Mouse (Mus musculus) myocyte (in vitro differentiated cells): ENCODE results near the gene Mrpl2.

ENCODE experiments used
- CEBPB ChIP-seq: IDR thresholded peaks from 2 replicates; pipeline ENCODE4 v1.6.1; 2011; ENCODE audit warnings: mild to moderate bottlenecking, moderate library complexity; ENCODE audit not compliant: poor library complexity, insufficient read depth, severe bottlenecking
- E2F4 ChIP-seq: IDR thresholded peaks from one replicate; pipeline ENCODE4 v1.6.1; 2011; ENCODE audit warnings: mild to moderate bottlenecking, control low read depth, moderate library complexity; ENCODE audit not compliant: insufficient read depth
- MAX ChIP-seq: IDR thresholded peaks from one replicate; pipeline ENCODE4 v1.6.1; 2011; ENCODE audit warnings: low read depth, mild to moderate bottlenecking, control low read depth
- MYOD1 ChIP-seq, 3 experiments: IDR thresholded peaks; one replicate each; pipeline ENCODE4 v1.6.1; 2011; ENCODE audit warnings: control low read depth in 2 of 3, low read depth in 2 of 3, mild to moderate bottlenecking in 2 of 3, moderate library complexity in 1 of 3; ENCODE audit not compliant: insufficient read length in 2 of 3, control insufficient read depth in 1 of 3
- POLR2A ChIP-seq: IDR thresholded peaks from one replicate; pipeline ENCODE4 v1.6.1; 2011; ENCODE audit warnings: low read depth, mild to moderate bottlenecking, control low read depth, moderate library complexity; ENCODE audit not compliant: insufficient read length
- POLR2AphosphoS2 ChIP-seq: IDR thresholded peaks from one replicate; pipeline ENCODE4 v1.6.1; 2011; ENCODE audit warnings: low read depth, control low read depth; ENCODE audit not compliant: insufficient read length
- USF1 ChIP-seq: IDR thresholded peaks from one replicate; pipeline ENCODE4 v1.6.1; 2011; ENCODE audit warnings: low read depth, mild to moderate bottlenecking, control low read depth, moderate library complexity

DNA sequence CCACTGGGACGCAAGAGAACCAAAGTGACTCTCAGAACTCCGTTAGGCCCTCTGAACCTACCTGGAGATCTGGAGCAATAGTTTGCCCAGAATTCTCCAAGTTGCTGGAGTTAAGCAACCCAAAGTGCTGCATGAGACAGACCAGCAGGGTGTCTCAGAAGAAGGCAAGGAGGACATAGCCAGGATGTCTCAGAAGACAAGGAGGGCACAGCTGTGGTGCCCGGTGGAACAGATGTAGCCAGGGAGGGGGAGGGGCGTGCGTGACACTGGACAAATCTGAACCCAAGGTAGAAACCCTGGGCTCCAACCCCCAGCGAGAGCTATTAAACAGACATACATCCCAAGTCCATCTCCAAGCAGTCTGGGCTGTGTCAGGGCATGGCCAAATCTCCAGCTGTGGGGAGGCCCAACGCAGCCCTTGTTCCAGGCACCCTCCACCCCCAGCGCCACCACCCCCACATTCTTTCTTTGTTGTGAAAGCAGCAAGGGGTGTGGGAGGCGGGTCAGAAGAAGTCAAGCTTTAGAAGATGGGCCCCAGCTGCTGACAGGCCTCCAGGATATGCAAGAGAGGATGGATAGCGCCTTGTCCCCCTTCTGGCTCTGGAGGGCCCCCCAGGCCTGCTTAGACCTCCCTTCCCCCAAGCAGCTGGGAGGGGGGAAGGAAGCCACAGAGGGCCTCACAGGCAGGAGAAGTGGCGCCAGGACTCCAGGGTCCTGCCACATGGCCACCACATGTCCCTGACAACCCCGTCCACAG is 16.2 kb upstream of the Mrpl2 start:
- no peak for TF ChIP-seq POLR2A
- no peak for TF ChIP-seq E2F4
- no peak for TF ChIP-seq MAX
- no peak for TF ChIP-seq USF1
- no peak for TF ChIP-seq CEBPB
- TF ChIP-seq MYOD1 (IDR thresholded peaks at IDR 0.05; ENCODE audit: control insufficient read depth in 1 of 3, insufficient read length in 2 of 3, low read depth in 2 of 3): peak in 2 of 3 experiments; percentile 69 to 79
- TF ChIP-seq POLR2AphosphoS2: no peak
